Mouse (Mus musculus) neural tube, embryonic 15.5 days (tissue): ENCODE results near the gene Padi2. TPM values are rescaled to one million over a fixed set of nuclear protein-coding genes. Genes with fewer than 3 reads are reported as not detected.

ENCODE experiments used
- ATAC-seq: fragments of 200-750 bp; cut with Nextera tagmentation; 2 replicates; pipeline ENCODE4 v1.8.0; 2017; ENCODE audit warnings: mild to moderate bottlenecking, moderate TSS enrichment, moderate library complexity; ENCODE audit not compliant: low FRiP score
- H3K27ac ChIP-seq: fragments of 300-500 bp; sonication (generic); replicated peaks from 2 replicates; pipeline ENCODE4 v1.5.1; 2015; ENCODE audit warnings: mild to moderate bottlenecking, inconsistent platforms
- H3K27me3 ChIP-seq: fragments of 300-500 bp; sonication (generic); replicated peaks from 2 replicates; pipeline ENCODE4 v1.6.1; 2015; ENCODE audit warnings: inconsistent platforms
- H3K36me3 ChIP-seq: fragments of 300-500 bp; sonication (generic); 2 replicates; pipeline ENCODE4 v1.6.1; 2015; ENCODE audit warnings: inconsistent platforms
- H3K4me1 ChIP-seq: fragments of 300-500 bp; sonication (generic); 2 replicates; pipeline ENCODE4 v1.6.1; 2015; ENCODE audit warnings: inconsistent platforms
- H3K4me2 ChIP-seq: fragments of 300-500 bp; sonication (generic); 2 replicates; pipeline ENCODE4 v1.6.1; 2015; ENCODE audit warnings: inconsistent platforms, mild to moderate bottlenecking, moderate library complexity
- H3K4me3 ChIP-seq: fragments of 300-500 bp; sonication (generic); replicated peaks from 2 replicates; pipeline ENCODE4 v1.5.1; 2015; ENCODE audit warnings: mild to moderate bottlenecking, inconsistent platforms
- H3K9ac ChIP-seq: fragments of 300-500 bp; sonication (generic); replicated peaks from 2 replicates; pipeline ENCODE4 v1.6.1; 2015; ENCODE audit warnings: mild to moderate bottlenecking, inconsistent platforms
- H3K9me3 ChIP-seq: fragments of 300-500 bp; sonication (generic); replicated peaks from 2 replicates; pipeline ENCODE4 v1.6.1; 2016; ENCODE audit warnings: inconsistent platforms
- WGBS: fragments of 180-500 bp; shearing (Covaris S2); methylation state at CpG from one replicate; pipeline ENCODE4 v1.1.7; 2015; ENCODE audit warnings: mixed read lengths; 5-methylcytosine and 5-hydroxymethylcytosine counted together
- polyA plus RNA-seq: library from polyadenylated mRNA; unstranded; fragments of >200 nt; fragmentation: Nextera tagmentation; extraction: Ambion mirVana; gene quantifications from 2 replicates; pipeline ENCODE4 v1.2.1, GENCODE M21; 2015

Gene Padi2
- polyA plus RNA-seq, 1 experiment from 2014 or later: 1.0 TPM

- no peak for ATAC-seq
- Histone ChIP-seq H3K4me2 (no peak overlapping the region), H3K27ac (no peak overlapping the region), H3K9ac (no peak overlapping the region), H3K36me3 (no peaks in the 10 kb centered on the region), H3K27me3 (no peaks in the 10 kb centered on the region), H3K4me1 (no peaks in the 10 kb centered on the region), H3K9me3 (no peaks in the 10 kb centered on the region), H3K4me3 (no peak overlapping the region)
- WGBS: 83% methylated on average over 8 of the region's 8 CpGs
Measured at GRCm38 (mm10) chr4:140949052-140949451, 42.9 kb downstream of the Padi2 start.

- Histone ChIP-seq H3K27me3 (no peaks in the 10 kb centered on the region), H3K9ac (no peak overlapping the region), H3K27ac (no peak overlapping the region), H3K9me3 (no peaks in the 10 kb centered on the region), H3K36me3 (no peaks in the 10 kb centered on the region), H3K4me1 (no peaks in the 10 kb centered on the region), H3K4me3 (no peak overlapping the region), H3K4me2 (no peak overlapping the region)
- 90% methylated on average over 16 of the region's 16 CpGs for whole genome bisulfite sequencing
- no peak for ATAC-seq
Measured at GRCm38 (mm10) chr4:140949616-140950015, 43.5 kb downstream of the Padi2 start.

- ATAC-seq: no peak
- H3K9me3 ChIP-seq: no peaks in the 10 kb centered on the region
- no peaks in the 10 kb centered on the region for H3K36me3 ChIP-seq
- no peak overlapping the region for H3K4me2 ChIP-seq
- H3K27me3 ChIP-seq: no peaks in the 10 kb centered on the region
- no peak overlapping the region for H3K27ac ChIP-seq
- no peaks in the 10 kb centered on the region for H3K4me1 ChIP-seq
- H3K4me3 ChIP-seq: no peak overlapping the region
- H3K9ac ChIP-seq: no peak overlapping the region
- WGBS: 57% methylated on average over 3 of the region's 3 CpGs
Measured at GRCm38 (mm10) chr4:140950574-140950973, 44.4 kb downstream of the Padi2 start.

GRCm38 (mm10) chr4:140951861-140952641, 45.9 kb downstream of the Padi2 start:
- Histone ChIP-seq H3K9ac (no peak overlapping the region), H3K4me3 (no peak overlapping the region), H3K9me3 (no peaks in the 10 kb centered on the region), H3K4me1 (peaks cover 4% of the 10 kb centered on the region), H3K4me2 (no peak overlapping the region), H3K27me3 (no peaks in the 10 kb centered on the region; the same call in 1 of the 2 replicates), H3K36me3 (no peaks in the 10 kb centered on the region), H3K27ac (no peak overlapping the region)
- ATAC-seq: no peak
- WGBS: 88% methylated on average over 18 of the region's 18 CpGs

GRCm38 (mm10) chr4:140957131-140957702, 51.1 kb downstream of the Padi2 start:
- H3K9ac ChIP-seq: peak overlapping the region; percentile 49
- no peaks in the 10 kb centered on the region for H3K9me3 ChIP-seq
- WGBS: 13% methylated on average over 17 of the region's 17 CpGs
- H3K4me1 ChIP-seq: peaks cover 27% of the 10 kb centered on the region
- peak overlapping the region; percentile 54 for H3K27ac ChIP-seq
- no peaks in the 10 kb centered on the region; the same call in 1 of the 2 replicates for H3K27me3 ChIP-seq
- H3K36me3 ChIP-seq: no peaks in the 10 kb centered on the region
- H3K4me3 ChIP-seq: peak overlapping the region; percentile 45
- no peak for ATAC-seq
- peak overlapping the region; percentile 86 for H3K4me2 ChIP-seq

GRCm38 (mm10) chr4:140957725-140958124, 51.6 kb downstream of the Padi2 start:
- Histone ChIP-seq H3K4me2 (peak overlapping the region; percentile 86), H3K27ac (peak overlapping the region; percentile 54), H3K9ac (peak overlapping the region; percentile 49), H3K36me3 (no peaks in the 10 kb centered on the region), H3K4me1 (peaks cover 32% of the 10 kb centered on the region), H3K27me3 (no peaks in the 10 kb centered on the region; the same call in 1 of the 2 replicates), H3K9me3 (no peaks in the 10 kb centered on the region), H3K4me3 (peak overlapping the region; percentile 45)
- WGBS: under 1% methylated on average over 13 of the region's 13 CpGs
- 0 out of 2 replicates have a peak, but pooled peaks have one; percentile 33 for ATAC-seq

GRCm38 (mm10) chr4:140958319-140958718, 52.2 kb downstream of the Padi2 start:
- ATAC-seq: no peak
- H3K27me3 ChIP-seq: no peaks in the 10 kb centered on the region; the same call in 1 of the 2 replicates
- H3K27ac ChIP-seq: no peak overlapping the region
- H3K9ac ChIP-seq: no peak overlapping the region
- 60% methylated on average over 6 of the region's 6 CpGs for WGBS
- peaks cover 38% of the 10 kb centered on the region for H3K4me1 ChIP-seq
- no peaks in the 10 kb centered on the region for H3K9me3 ChIP-seq
- H3K36me3 ChIP-seq: no peaks in the 10 kb centered on the region
- no peak overlapping the region for H3K4me2 ChIP-seq
- H3K4me3 ChIP-seq: no peak overlapping the region

- Histone ChIP-seq H3K4me2 (no peak overlapping the region), H3K27me3 (no peaks in the 10 kb centered on the region; the same call in 1 of the 2 replicates), H3K36me3 (no peaks in the 10 kb centered on the region), H3K4me3 (no peak overlapping the region), H3K27ac (no peak overlapping the region), H3K9me3 (no peaks in the 10 kb centered on the region), H3K9ac (no peak overlapping the region), H3K4me1 (peaks cover 44% of the 10 kb centered on the region)
- ATAC-seq: no peak
- 87% methylated on average over 7 of the region's 7 CpGs for WGBS
Measured at GRCm38 (mm10) chr4:140959128-140959679, 53.1 kb downstream of the Padi2 start.

- Histone ChIP-seq H3K4me2 (peak overlapping the region; percentile 88), H3K4me1 (peaks cover 51% of the 10 kb centered on the region), H3K9me3 (no peaks in the 10 kb centered on the region), H3K27ac (peak overlapping the region; percentile 94; the same call in 1 of the 2 replicates), H3K9ac (no peak overlapping the region), H3K27me3 (no peaks in the 10 kb centered on the region; the same call in 1 of the 2 replicates), H3K4me3 (no peak overlapping the region), H3K36me3 (no peaks in the 10 kb centered on the region)
- ATAC-seq: no peak
- 85% methylated on average over 10 of the region's 10 CpGs for WGBS
Measured at GRCm38 (mm10) chr4:140959715-140960479, 53.8 kb downstream of the Padi2 start.

- peak within 1 kb of the TSS; percentile 94 for H3K27ac ChIP-seq
- peak within 1 kb of the TSS; percentile 98 for H3K9ac ChIP-seq
- H3K4me3 ChIP-seq: peak within 1 kb of the TSS; percentile 95
- 3% methylated on average over 37 of the region's 37 CpGs for WGBS
- H3K36me3 ChIP-seq: no peaks in the 10 kb centered on the region
- H3K9me3 ChIP-seq: no peaks in the 10 kb centered on the region
- H3K4me1 ChIP-seq: peaks cover 52% of the 10 kb centered on the region
- H3K4me2 ChIP-seq: peak within 1 kb of the TSS; percentile 88
- H3K27me3 ChIP-seq: no peaks in the 10 kb centered on the region; the same call in 1 of the 2 replicates
- ATAC-seq: peak; percentile 93
Measured at GRCm38 (mm10) chr4:140960781-140961466, 54.8 kb downstream of the Padi2 start, which contains the start of gene Sdhb. TSS of gene Sdhb (plus strand) at chr4:140961203.
